Mouse (Mus musculus) CH12.LX (cell line): ENCODE measurements at regions not wholly inside any gene's neighbourhood (a gene's known extent, or its start where the extent isn't known, plus 50 kb on each side); places are given as distances from the start of the nearest gene placed in this dataset.
A peak's percentile ranks its signal among the peaks of the same experiment; 100 is the strongest.

ENCODE experiments used
- BHLHE40 ChIP-seq: IDR thresholded peaks from 2 replicates; pipeline ENCODE4 v1.6.1; 2011; ENCODE audit warnings: mild to moderate bottlenecking, low read depth, low read length, improper control_type of control experiment
- CHD2 ChIP-seq: IDR thresholded peaks from 2 replicates; pipeline ENCODE4 v1.6.1; 2011; ENCODE audit warnings: low read length, improper control_type of control experiment
- CTCF ChIP-seq, 2 experiments: IDR thresholded peaks in 1 of 2; conservative IDR thresholded peaks in 1 of 2; 2 replicates each; pipeline ENCODE4 v1.5.1; 2011 to 2012; ENCODE audit warnings: low read depth in 2 of 2, low read length in 2 of 2, improper control_type of control experiment in 1 of 2, inconsistent platforms in 1 of 2, mild to moderate bottlenecking in 1 of 2, moderate library complexity in 1 of 2
- EP300 ChIP-seq: IDR thresholded peaks from 2 replicates; pipeline ENCODE4 v1.6.1; 2011; ENCODE audit warnings: low read length, improper control_type of control experiment
- HCFC1 ChIP-seq: IDR thresholded peaks from 2 replicates; pipeline ENCODE4 v1.6.1; 2012; ENCODE audit warnings: low read depth, mild to moderate bottlenecking, inconsistent platforms, low read length, improper control_type of control experiment
- MAZ ChIP-seq: IDR thresholded peaks from 2 replicates; pipeline ENCODE4 v1.6.1; 2012; ENCODE audit warnings: low read depth, mild to moderate bottlenecking, inconsistent platforms, low read length, improper control_type of control experiment, moderate library complexity
- MXI1 ChIP-seq: IDR thresholded peaks from 2 replicates; pipeline ENCODE4 v1.6.1; 2011; ENCODE audit warnings: mild to moderate bottlenecking, low read depth, low read length, improper control_type of control experiment
- POLR2A ChIP-seq: IDR thresholded peaks from 2 replicates; pipeline ENCODE4 v1.6.1; 2011; ENCODE audit warnings: low read depth, mild to moderate bottlenecking, improper control_type of control experiment, low read length
- SMC3 ChIP-seq: IDR thresholded peaks from 2 replicates; pipeline ENCODE4 v1.6.1; 2011; ENCODE audit warnings: low read depth, low read length, improper control_type of control experiment
- USF1 ChIP-seq: IDR thresholded peaks from 2 replicates; pipeline ENCODE4 v1.6.1; 2014; ENCODE audit warnings: low read depth, mild to moderate bottlenecking, inconsistent platforms, low read length, improper control_type of control experiment
- USF2 ChIP-seq: conservative IDR thresholded peaks from 2 replicates; pipeline ENCODE4 v1.6.1; 2011; ENCODE audit warnings: low read depth, low read length, improper control_type of control experiment
- ZC3H11A ChIP-seq: IDR thresholded peaks from 2 replicates; pipeline ENCODE4 v1.6.1; 2012; ENCODE audit warnings: low read depth, mild to moderate bottlenecking, inconsistent platforms, low read length, improper control_type of control experiment
- ZKSCAN1 ChIP-seq: IDR thresholded peaks from 2 replicates; pipeline ENCODE4 v1.6.1; 2012; ENCODE audit warnings: low read depth, inconsistent platforms, low read length, improper control_type of control experiment, borderline replicate concordance
- ZMIZ1 ChIP-seq: IDR thresholded peaks from 2 replicates; pipeline ENCODE4 v1.6.1; 2012; ENCODE audit warnings: low read depth, mild to moderate bottlenecking, inconsistent platforms, low read length, improper control_type of control experiment

DNA sequence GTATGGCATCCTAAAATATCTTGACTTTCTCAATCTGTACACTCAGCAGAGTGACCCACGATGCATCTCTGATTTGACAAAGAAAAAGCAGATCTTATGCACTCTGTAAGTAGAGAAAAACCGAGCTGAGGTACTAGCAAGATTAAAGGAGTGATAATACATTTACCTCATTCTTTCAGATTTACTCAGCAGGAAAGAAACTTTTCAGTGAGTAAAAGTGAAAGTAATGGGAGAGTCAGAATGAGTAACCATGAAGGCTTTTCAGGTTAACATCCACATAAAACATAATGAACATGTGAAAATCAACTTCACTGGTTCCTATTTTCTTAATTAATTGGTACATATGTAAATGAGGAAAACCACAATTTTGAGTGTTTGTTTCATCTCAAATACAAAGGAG lies 162.1 kb downstream of the Dio2 start:
- TF ChIP-seq EP300 = peak; percentile 100
- TF ChIP-seq CTCF (conservative IDR thresholded peaks at IDR 0.05 in 1 of 2, IDR thresholded peaks at IDR 0.05 in 1 of 2; ENCODE audit: low read depth in 2 of 2, low read length in 2 of 2) = no peak
- no peak for TF ChIP-seq ZMIZ1
- TF ChIP-seq USF2 = no peak
- TF ChIP-seq POLR2A = no peak
- TF ChIP-seq BHLHE40 = peak; percentile 83
- TF ChIP-seq MXI1 = no peak
- no peak for TF ChIP-seq ZC3H11A
- TF ChIP-seq ZKSCAN1 = no peak
- TF ChIP-seq HCFC1 = no peak
- TF ChIP-seq USF1 = no peak
- TF ChIP-seq MAZ = no peak
- TF ChIP-seq SMC3 = no peak
- TF ChIP-seq CHD2 = peak; percentile 68
